ENCODE assay signal across 17 mouse cellular contexts in genomic region chr9:87213204-87213603, GRCm38 (mm10).
"Had no signal": no experiment of that assay in that cellular context is flagged by ENCODE, and none has a peak within 500 bp of the region (broad histone marks: within the 10 kb centered on the region; RNA-seq: fewer than 3 reads in every experiment).

No protein-coding gene starts in this region.

- H3K4me2 ChIP-seq: limb, embryonic 15.5 days; liver, embryonic 12.5 days; lung, embryonic 15.5 days; midbrain, embryonic 11.5 days; midbrain, embryonic 15.5 days; neural tube, embryonic 13.5 days had no signal

- H3K9me3 ChIP-seq: limb, embryonic 15.5 days; liver, embryonic 12.5 days; lung, embryonic 15.5 days; megakaryocyte, embryonic 14.5 days; midbrain, embryonic 15.5 days; neural tube, embryonic 13.5 days had no signal

- H3K27me3 ChIP-seq: limb, embryonic 15.5 days; liver, embryonic 12.5 days; lung, embryonic 15.5 days; megakaryocyte, embryonic 14.5 days; midbrain, embryonic 15.5 days; neural tube, embryonic 13.5 days had no signal

- H3K4me3 ChIP-seq: limb, embryonic 15.5 days; liver, embryonic 12.5 days; lung, embryonic 15.5 days; megakaryocyte, embryonic 14.5 days; midbrain, embryonic 15.5 days; neural tube, embryonic 13.5 days had no signal

- H3K4me1 ChIP-seq: limb, embryonic 15.5 days; liver, embryonic 12.5 days; lung, embryonic 15.5 days; midbrain, embryonic 15.5 days; neural tube, embryonic 13.5 days had no signal

- H3K27ac ChIP-seq: limb, embryonic 15.5 days; liver, embryonic 12.5 days; lung, embryonic 15.5 days; macrophage; midbrain, embryonic 15.5 days; neural tube, embryonic 13.5 days had no signal

- H3K9ac ChIP-seq: limb, embryonic 15.5 days; liver, embryonic 12.5 days; lung, embryonic 15.5 days; midbrain, embryonic 15.5 days; neural tube, embryonic 13.5 days had no signal

- ATAC-seq: intestine, embryonic 16.5 days; liver, embryonic 12.5 days; midbrain, embryonic 15.5 days had no signal

- DNase-seq: layer of hippocampus, adult 9-11 months; layer of hippocampus, postnatal 36 days; lung, postnatal 14 days; retina, postnatal 1 day; right cerebral cortex, postnatal 4 days; spleen, adult 18-20 months; thymus, adult 2 months; thymus, postnatal 25 days had no signal
